Mouse (Mus musculus) midbrain, embryonic 12.5 days (tissue): ENCODE data around the gene Wnt6. TPM values are rescaled to one million over a fixed set of nuclear protein-coding genes. Genes with fewer than 3 reads are reported as not detected.

ENCODE experiments used
- ATAC-seq: fragments of 200-750 bp; cut with Nextera tagmentation; 2 replicates; pipeline ENCODE4 v1.8.0; 2017; ENCODE audit warnings: low read depth, moderate TSS enrichment, moderate library complexity; ENCODE audit not compliant: low FRiP score
- H3K27ac ChIP-seq: fragments of 300-500 bp; sonication (generic); replicated peaks from 2 replicates; pipeline ENCODE4 v1.5.1; 2016; ENCODE audit warnings: mild to moderate bottlenecking
- H3K27me3 ChIP-seq: fragments of 300-500 bp; sonication (generic); 2 replicates; pipeline ENCODE4 v1.6.1; 2016; ENCODE audit warnings: mild to moderate bottlenecking
- H3K36me3 ChIP-seq: fragments of 300-500 bp; sonication (generic); 2 replicates; pipeline ENCODE4 v1.6.1; 2016
- H3K4me1 ChIP-seq: fragments of 300-500 bp; sonication (generic); 2 replicates; pipeline ENCODE4 v1.6.1; 2016
- H3K4me2 ChIP-seq: fragments of 300-500 bp; sonication (generic); replicated peaks from 2 replicates; pipeline ENCODE4 v1.6.1; 2016; ENCODE audit warnings: mild to moderate bottlenecking, moderate library complexity
- H3K4me3 ChIP-seq: fragments of 300-500 bp; sonication (generic); 2 replicates; pipeline ENCODE4 v1.5.1; 2016; ENCODE audit warnings: mild to moderate bottlenecking
- H3K9ac ChIP-seq: fragments of 300-500 bp; sonication (generic); replicated peaks from 2 replicates; pipeline ENCODE4 v1.6.1; 2016; ENCODE audit warnings: mild to moderate bottlenecking, moderate library complexity
- H3K9me3 ChIP-seq: fragments of 300-500 bp; sonication (generic); 2 replicates; pipeline ENCODE4 v1.6.1; 2016; ENCODE audit warnings: mild to moderate bottlenecking
- WGBS: fragments of 180-500 bp; shearing (Covaris S2); methylation state at CpG from one replicate; pipeline ENCODE4 v1.1.7; 2016; 5-methylcytosine and 5-hydroxymethylcytosine counted together
- polyA plus RNA-seq: library from polyadenylated mRNA; unstranded; fragments of >200 nt; fragmentation: Nextera tagmentation; extraction: Ambion mirVana; gene quantifications from 2 replicates; pipeline ENCODE4 v1.2.1, GENCODE M21; 2016

Wnt6 gene
- polyA plus RNA-seq = 5.0 and 7.9 TPM in 2 replicates

- peak within 1 kb of the TSS; percentile 51 for H3K4me3 ChIP-seq
- ATAC-seq = no peak
- no peak within 1 kb of the TSS for H3K27ac ChIP-seq
- H3K9ac ChIP-seq = peak within 1 kb of the TSS; percentile 49
- 5% methylated on average over 4 of the region's 8 CpGs for WGBS
- no peaks in the 10 kb centered on the region for H3K36me3 ChIP-seq
- peaks cover 28% of the 10 kb centered on the region for H3K4me1 ChIP-seq
- peak within 1 kb of the TSS; percentile 94 for H3K4me2 ChIP-seq
- no peaks in the 10 kb centered on the region for H3K9me3 ChIP-seq
- peaks cover 99% of the 10 kb centered on the region for H3K27me3 ChIP-seq
Measured at GRCm38 (mm10) chr1:74771845-74771930, at the start of gene Wnt6. Gene Wnt6, plus strand, starts transcription at chr1:74771892.

GRCm38 (mm10) chr1:74723748-74724147 is 47.9 kb upstream of the Wnt6 start:
- Histone ChIP-seq H3K9me3 (no peaks in the 10 kb centered on the region), H3K27ac (no peak overlapping the region), H3K36me3 (no peaks in the 10 kb centered on the region), H3K4me1 (no peaks in the 10 kb centered on the region), H3K4me2 (no peak overlapping the region), H3K27me3 (no peaks in the 10 kb centered on the region), H3K4me3 (no peak overlapping the region), H3K9ac (no peak overlapping the region)
- no peak for ATAC-seq
- WGBS = 75% methylated on average over 2 of the region's 2 CpGs

DNA sequence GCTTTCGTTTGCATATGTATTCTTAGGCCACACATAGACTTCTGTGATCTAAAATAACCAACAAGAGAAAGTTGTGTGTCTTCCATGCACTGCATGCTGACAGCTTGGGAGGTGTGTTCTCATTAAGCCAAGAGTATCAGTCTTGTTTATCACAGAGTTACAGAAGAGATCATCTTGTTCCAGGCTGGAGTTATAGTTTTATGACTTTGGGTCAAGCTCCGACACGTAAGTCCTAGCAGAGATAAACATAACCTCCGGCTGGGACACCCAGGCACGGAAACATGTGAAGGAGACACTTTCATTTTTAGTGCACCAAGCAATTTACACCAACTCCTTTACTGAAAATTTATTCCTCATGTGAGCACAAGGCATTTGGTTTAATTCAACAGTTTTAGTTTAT is 45.6 kb upstream of the Wnt6 start:
- Histone ChIP-seq H3K36me3 (no peaks in the 10 kb centered on the region), H3K9ac (no peak overlapping the region), H3K9me3 (no peaks in the 10 kb centered on the region), H3K4me2 (no peak overlapping the region), H3K4me3 (no peak overlapping the region), H3K27ac (no peak overlapping the region), H3K4me1 (no peaks in the 10 kb centered on the region), H3K27me3 (no peaks in the 10 kb centered on the region)
- WGBS = 87% methylated on average over 5 of the region's 5 CpGs
- no peak for ATAC-seq

DNA sequence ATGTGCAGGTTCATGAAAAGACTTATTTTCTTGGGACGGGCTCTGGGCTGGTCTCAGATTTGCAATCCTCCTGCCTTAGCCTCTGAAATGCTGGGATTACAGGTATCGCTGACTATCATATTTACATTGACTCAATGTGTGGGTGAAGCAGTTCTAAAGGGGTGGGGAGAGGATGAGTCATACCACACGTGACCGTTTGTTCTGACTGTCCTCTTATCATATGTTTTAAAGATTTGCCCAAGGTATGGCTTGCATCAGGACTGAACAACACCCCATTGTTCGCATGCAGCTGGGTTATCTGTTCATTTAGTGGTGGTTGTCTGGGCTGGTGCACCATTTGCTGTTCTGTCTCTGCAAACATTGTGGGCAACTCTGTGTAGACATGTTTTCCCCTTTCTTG is 45.0 kb upstream of the Wnt6 start:
- no peaks in the 10 kb centered on the region for H3K36me3 ChIP-seq
- H3K27ac ChIP-seq = no peak overlapping the region
- H3K4me2 ChIP-seq = no peak overlapping the region
- H3K9me3 ChIP-seq = no peaks in the 10 kb centered on the region
- H3K9ac ChIP-seq = no peak overlapping the region
- H3K27me3 ChIP-seq = no peaks in the 10 kb centered on the region
- no peaks in the 10 kb centered on the region for H3K4me1 ChIP-seq
- 87% methylated on average over 5 of the region's 5 CpGs for WGBS
- ATAC-seq = no peak
- no peak overlapping the region for H3K4me3 ChIP-seq

- Histone ChIP-seq H3K4me3 (no peak overlapping the region), H3K9me3 (no peaks in the 10 kb centered on the region), H3K4me1 (no peaks in the 10 kb centered on the region), H3K27ac (no peak overlapping the region), H3K9ac (no peak overlapping the region), H3K36me3 (no peaks in the 10 kb centered on the region), H3K4me2 (no peak overlapping the region), H3K27me3 (no peaks in the 10 kb centered on the region)
- no peak for ATAC-seq
- 86% methylated on average over 8 of the region's 8 CpGs for WGBS
Measured at GRCm38 (mm10) chr1:74728446-74728845, 43.2 kb upstream of the Wnt6 start.

GRCm38 (mm10) chr1:74736977-74737376 is 34.7 kb upstream of the Wnt6 start:
- H3K27ac ChIP-seq = no peak overlapping the region
- no peak overlapping the region for H3K9ac ChIP-seq
- no peak overlapping the region for H3K4me2 ChIP-seq
- ATAC-seq = no peak
- H3K9me3 ChIP-seq = no peaks in the 10 kb centered on the region
- H3K4me1 ChIP-seq = no peaks in the 10 kb centered on the region
- H3K36me3 ChIP-seq = no peaks in the 10 kb centered on the region
- no peak overlapping the region for H3K4me3 ChIP-seq
- H3K27me3 ChIP-seq = no peaks in the 10 kb centered on the region
- 92% methylated on average over 12 of the region's 12 CpGs for WGBS

DNA sequence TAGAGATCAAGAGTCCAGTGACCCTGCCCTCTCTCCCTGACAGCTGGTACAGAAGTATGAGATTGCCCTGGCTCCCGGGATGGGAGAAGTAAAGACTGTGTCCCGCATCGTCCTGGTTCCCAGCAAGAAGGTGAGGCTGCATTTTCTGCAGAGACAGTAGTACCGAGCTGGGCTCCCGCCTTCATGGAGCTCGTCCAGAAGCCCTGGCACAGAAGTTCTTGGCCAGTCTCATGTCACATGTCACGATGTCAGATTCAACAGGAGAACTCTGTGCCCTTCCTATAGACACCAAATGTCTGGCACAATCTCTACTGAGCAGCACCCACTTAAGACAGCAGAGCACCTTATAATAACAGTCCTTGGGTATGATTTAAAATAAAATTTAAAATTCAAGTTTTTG is 34.2 kb upstream of the Wnt6 start:
- Histone ChIP-seq H3K4me1 (no peaks in the 10 kb centered on the region), H3K27ac (no peak overlapping the region), H3K4me3 (no peak overlapping the region), H3K4me2 (no peak overlapping the region), H3K9me3 (no peaks in the 10 kb centered on the region), H3K36me3 (no peaks in the 10 kb centered on the region), H3K9ac (no peak overlapping the region), H3K27me3 (no peaks in the 10 kb centered on the region)
- no peak for ATAC-seq
- 88% methylated on average over 7 of the region's 7 CpGs for WGBS

DNA sequence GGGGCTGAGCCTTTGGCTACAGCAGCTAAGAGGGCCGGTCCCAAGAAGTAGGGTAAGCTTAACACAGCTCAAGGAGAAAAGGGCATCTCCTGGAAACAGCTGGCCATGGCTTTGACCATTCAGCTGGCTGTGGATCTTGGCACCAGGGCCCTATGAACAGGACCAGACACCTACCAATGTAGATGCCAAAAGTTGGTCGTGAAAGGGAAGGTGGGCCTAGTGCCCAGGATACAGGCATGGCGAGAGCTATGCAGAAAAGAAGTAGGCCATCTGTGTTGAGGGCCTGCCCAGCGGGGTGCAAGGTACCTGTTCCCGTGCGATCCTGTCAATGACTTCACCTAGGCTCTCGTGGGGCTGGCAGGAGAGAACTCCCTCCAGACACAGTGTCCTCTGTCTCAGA is 30.8 kb upstream of the Wnt6 start:
- Histone ChIP-seq H3K4me2 (no peak overlapping the region), H3K36me3 (no peaks in the 10 kb centered on the region), H3K4me1 (no peaks in the 10 kb centered on the region), H3K4me3 (no peak overlapping the region), H3K9ac (no peak overlapping the region), H3K27ac (no peak overlapping the region), H3K27me3 (peaks cover 7% of the 10 kb centered on the region; the same call in 1 of the 2 replicates), H3K9me3 (no peaks in the 10 kb centered on the region)
- WGBS = 84% methylated on average over 7 of the region's 7 CpGs
- ATAC-seq = no peak

GRCm38 (mm10) chr1:74747335-74747734 is 24.4 kb upstream of the Wnt6 start:
- WGBS = 73% methylated on average over 5 of the region's 5 CpGs

GRCm38 (mm10) chr1:74748643-74749271 is 22.9 kb upstream of the Wnt6 start, which contains the start of gene Prkag3:
Gene Prkag3, minus strand, starts transcription at chr1:74749221.
- H3K9me3 ChIP-seq = no peaks in the 10 kb centered on the region
- 0 out of 2 replicates have a peak, but pooled peaks cover 6% of the 10 kb centered on the region for H3K4me1 ChIP-seq
- peak within 1 kb of the TSS; percentile 52 for H3K4me2 ChIP-seq
- ATAC-seq = peak; percentile 34; the same call in 1 of the 2 replicates
- WGBS = 8% methylated on average over 30 of the region's 30 CpGs
- H3K9ac ChIP-seq = peak within 1 kb of the TSS; percentile 37; the same call in 1 of the 2 replicates
- H3K27ac ChIP-seq = no peak within 1 kb of the TSS
- no peaks in the 10 kb centered on the region for H3K36me3 ChIP-seq
- H3K4me3 ChIP-seq = peak within 1 kb of the TSS; percentile 21; the same call in 1 of the 2 replicates
- H3K27me3 ChIP-seq = peaks cover 36% of the 10 kb centered on the region

More at GRCm38 (mm10) chr1:74747335-74747734, 24.4 kb upstream of the Wnt6 start:
- H3K4me3 ChIP-seq = no peak overlapping the region
- H3K9ac ChIP-seq = no peak overlapping the region
- 0 out of 2 replicates have a peak, but pooled peaks cover 6% of the 10 kb centered on the region for H3K4me1 ChIP-seq
- H3K4me2 ChIP-seq = no peak overlapping the region
- no peak for ATAC-seq
- no peak overlapping the region for H3K27ac ChIP-seq
- H3K9me3 ChIP-seq = no peaks in the 10 kb centered on the region
- H3K36me3 ChIP-seq = no peaks in the 10 kb centered on the region
- H3K27me3 ChIP-seq = peaks cover 36% of the 10 kb centered on the region

GRCm38 (mm10) chr1:74749301-74749700 is 22.4 kb upstream of the Wnt6 start:
- H3K4me1 ChIP-seq = 0 out of 2 replicates have a peak, but pooled peaks cover 6% of the 10 kb centered on the region
- no peak overlapping the region for H3K4me2 ChIP-seq
- H3K4me3 ChIP-seq = no peak overlapping the region
- ATAC-seq = no peak
- no peaks in the 10 kb centered on the region for H3K9me3 ChIP-seq
- peaks cover 35% of the 10 kb centered on the region for H3K27me3 ChIP-seq
- WGBS = 78% methylated on average over 7 of the region's 7 CpGs
- H3K9ac ChIP-seq = no peak overlapping the region
- H3K36me3 ChIP-seq = no peaks in the 10 kb centered on the region
- H3K27ac ChIP-seq = no peak overlapping the region

GRCm38 (mm10) chr1:74750683-74751082 is 21.0 kb upstream of the Wnt6 start:
- Histone ChIP-seq H3K27me3 (peaks cover 29% of the 10 kb centered on the region), H3K4me2 (no peak overlapping the region), H3K9me3 (no peaks in the 10 kb centered on the region), H3K9ac (no peak overlapping the region), H3K36me3 (no peaks in the 10 kb centered on the region), H3K4me1 (0 out of 2 replicates have a peak, but pooled peaks cover 6% of the 10 kb centered on the region), H3K4me3 (no peak overlapping the region), H3K27ac (no peak overlapping the region)
- no peak for ATAC-seq
- 83% methylated on average over 4 of the region's 4 CpGs for WGBS

DNA sequence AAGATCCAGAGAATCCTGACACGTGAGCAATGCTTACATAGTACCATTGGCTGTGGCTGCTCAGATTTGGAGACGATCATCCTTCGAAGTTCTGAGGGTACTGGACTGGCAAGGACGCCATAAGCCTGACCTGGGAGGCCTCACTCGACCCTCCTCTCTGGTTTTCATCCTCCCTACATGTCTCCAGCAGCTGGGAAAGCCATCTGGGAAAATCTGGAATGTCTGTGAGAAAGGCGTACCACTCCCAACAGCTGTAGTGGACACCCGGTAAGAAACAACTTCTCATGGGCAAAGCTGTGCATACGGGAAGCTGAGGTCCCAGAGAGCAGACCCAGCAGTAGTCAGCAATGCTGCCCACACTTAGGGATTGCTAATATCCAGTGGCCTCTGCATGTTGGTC is 19.5 kb upstream of the Wnt6 start:
- Histone ChIP-seq H3K27me3 (peaks cover 28% of the 10 kb centered on the region), H3K4me1 (0 out of 2 replicates have a peak, but pooled peaks cover 6% of the 10 kb centered on the region), H3K4me2 (no peak overlapping the region), H3K4me3 (no peak overlapping the region), H3K9ac (no peak overlapping the region), H3K27ac (no peak overlapping the region), H3K9me3 (no peaks in the 10 kb centered on the region), H3K36me3 (no peaks in the 10 kb centered on the region)
- no peak for ATAC-seq
- 87% methylated on average over 8 of the region's 8 CpGs for WGBS
